Mouse (Mus musculus): ENCODE results near the gene Cage1.

DNA sequence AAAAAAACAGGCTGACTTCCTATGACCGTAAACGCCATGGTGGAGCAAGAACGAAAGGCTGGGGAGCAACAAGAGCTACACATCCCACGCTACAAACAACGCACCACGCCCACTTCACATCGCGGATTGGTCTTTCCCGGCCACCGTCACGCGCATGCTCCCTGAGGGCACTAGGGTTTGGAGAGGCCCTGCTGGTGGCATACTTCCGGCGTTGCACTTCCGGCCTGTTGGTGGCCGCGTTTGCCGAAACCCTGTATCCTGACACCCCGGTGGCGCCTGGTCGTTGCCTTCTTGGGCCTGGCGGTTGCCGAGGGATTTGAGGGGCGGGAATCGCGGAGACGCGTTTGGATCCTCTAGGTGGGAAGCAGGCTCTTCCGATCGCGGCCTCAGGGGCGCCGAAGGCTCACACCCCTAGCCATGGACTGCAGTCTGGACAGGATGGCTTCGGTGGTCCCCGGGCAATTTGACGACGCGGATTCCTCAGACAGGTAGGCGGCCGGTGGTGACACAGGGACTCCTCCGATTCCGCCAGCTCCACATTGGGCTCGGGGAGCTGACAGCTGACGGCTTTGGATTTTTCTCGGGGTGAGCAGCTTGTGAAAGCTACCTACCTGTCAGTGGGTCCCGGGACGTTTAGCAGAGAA, at the start of gene Cage1:
- TF ChIP-seq CTCF (IDR thresholded peaks at IDR 0.05; ENCODE audit: low read depth) (peak; percentile 36; the same call in 1 of the 2 replicates), EP300 (IDR thresholded peaks at IDR 0.05; ENCODE audit: low read depth) (no peak; the same call in 1 of the 2 replicates)
